Mouse (Mus musculus): Measurements from ENCODE around the gene Gm35549.

DNA sequence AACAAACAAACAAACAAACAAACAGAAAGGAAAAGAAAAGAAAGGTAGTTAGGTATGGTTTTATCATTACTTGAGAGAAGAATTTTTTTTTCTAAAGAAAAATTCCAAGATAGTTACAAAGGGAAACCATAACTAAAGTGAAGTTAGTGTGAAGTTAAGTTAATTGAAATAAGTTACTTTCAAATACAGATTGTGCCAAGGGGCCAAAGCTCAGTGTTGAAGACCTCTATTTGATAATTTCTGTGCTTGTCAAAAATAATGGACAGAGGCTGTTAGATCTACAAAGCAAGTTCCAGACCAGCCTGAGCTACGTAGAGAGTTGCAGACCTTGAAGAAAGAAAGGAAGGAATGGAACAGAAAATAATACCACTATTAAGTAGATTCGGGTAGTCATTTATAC, 36.6 kb downstream of the Gm35549 start:
- TF ChIP-seq EP300 (IDR thresholded peaks at IDR 0.05) (no peak), CTCF (IDR thresholded peaks at IDR 0.05) (no peak)
